16 mouse cellular contexts compared by ENCODE assay signal in genomic region chr13:37830256-37830655, GRCm38 (mm10). TPM values are rescaled to one million over a fixed set of nuclear protein-coding genes. Genes with fewer than 3 reads are reported as not detected.
DNase-seq lines count a peak whose midpoint lies in the region; ATAC-seq and TF ChIP-seq lines count a peak whose summit lies in the region.
"Had no signal": no experiment of that assay in that cellular context is flagged by ENCODE, and none has a peak within 500 bp of the region (broad histone marks: within the 10 kb centered on the region; RNA-seq: fewer than 3 reads in every experiment).

No protein-coding gene starts in this region.

- no peak for TF ChIP-seq POLR2A in CH12.LX (IDR thresholded peaks at IDR 0.05; ENCODE audit: low read depth, low read length)

- no peak overlapping the region for H3K9ac ChIP-seq in kidney, embryonic 16.5 days (replicated peaks; ENCODE audit: low read length)
- peak overlapping the region; percentile 31; the same call in 1 of the 2 replicates for H3K9ac ChIP-seq in CH12.LX (ENCODE audit: insufficient read depth, low read depth)
- H3K9ac ChIP-seq in intestine, embryonic 15.5 days = no peak overlapping the region
- H3K9ac ChIP-seq in forebrain, embryonic 15.5 days (replicated peaks) = no peak overlapping the region
- H3K9ac ChIP-seq: hindbrain, embryonic 12.5 days; neural tube, embryonic 12.5 days had no signal

- no peak for ATAC-seq in kidney, embryonic 16.5 days (ENCODE audit: low FRiP score, low TSS enrichment)
- ATAC-seq in intestine, embryonic 15.5 days = no peak
- no peak for ATAC-seq in forebrain, embryonic 15.5 days (replicated peaks)

- no peaks in the 10 kb centered on the region for H3K9me3 ChIP-seq in kidney, embryonic 16.5 days (ENCODE audit: low read length)
- H3K9me3 ChIP-seq in CH12.LX (replicated peaks; ENCODE audit: low read length) = no peaks in the 10 kb centered on the region
- no peaks in the 10 kb centered on the region for H3K9me3 ChIP-seq in intestine, embryonic 15.5 days
- H3K9me3 ChIP-seq in forebrain, embryonic 15.5 days = no peaks in the 10 kb centered on the region
- H3K9me3 ChIP-seq: G1E; hindbrain, embryonic 12.5 days; megakaryocyte, embryonic 14.5 days; neural tube, embryonic 12.5 days had no signal

- H3K27ac ChIP-seq in kidney, embryonic 16.5 days (ENCODE audit: low read length) = peak overlapping the region; percentile 70; the same call in 1 of the 2 replicates
- no peak overlapping the region for H3K27ac ChIP-seq in CH12.LX (ENCODE audit: insufficient read depth, low read depth)
- H3K27ac ChIP-seq in intestine, embryonic 15.5 days = 0 out of 2 replicates have a peak overlapping the region, but pooled peaks have one; percentile 59
- no peak overlapping the region for H3K27ac ChIP-seq in forebrain, embryonic 15.5 days (replicated peaks)
- H3K27ac ChIP-seq: hindbrain, embryonic 12.5 days; neural tube, embryonic 12.5 days had no signal

- dilution Hi-C loops in CH12.LX (cut with MboI; ENCODE audit: extremely low pct_ligation_motif_present, extremely low pct_unique_long_range_greater_than_20kb, low sequenced_read_pairs) = no loop called here

- H3K27me3 ChIP-seq in kidney, embryonic 16.5 days (ENCODE audit: insufficient read depth, low read length) = no peaks in the 10 kb centered on the region
- no peaks in the 10 kb centered on the region for H3K27me3 ChIP-seq in CH12.LX (replicated peaks)
- no peaks in the 10 kb centered on the region for H3K27me3 ChIP-seq in intestine, embryonic 15.5 days (replicated peaks)
- H3K27me3 ChIP-seq in forebrain, embryonic 15.5 days = peaks cover 46% of the 10 kb centered on the region
- H3K27me3 ChIP-seq: megakaryocyte, embryonic 14.5 days had no signal

- in situ Hi-C loops in CH12.LX (cut with MboI; ENCODE audit: low pct_ligation_motif_present, low pct_unique_long_range_greater_than_20kb, low sequenced_read_pairs) = no loop called here

- peaks cover 60% of the 10 kb centered on the region for H3K4me1 ChIP-seq in kidney, embryonic 16.5 days (ENCODE audit: insufficient read depth, low read length)
- peaks cover 13 to 73% of the 10 kb centered on the region in 2 experiments for H3K4me1 ChIP-seq in CH12.LX (ENCODE audit: control insufficient read depth in 1 of 2, insufficient read depth in 2 of 2)
- peaks cover 35% of the 10 kb centered on the region for H3K4me1 ChIP-seq in intestine, embryonic 15.5 days (replicated peaks)
- peaks cover 27% of the 10 kb centered on the region for H3K4me1 ChIP-seq in forebrain, embryonic 15.5 days

- no peak overlapping the region for H3K4me2 ChIP-seq in kidney, embryonic 16.5 days (replicated peaks; ENCODE audit: low read depth, low read length)
- peak overlapping the region; percentile 17 for H3K4me2 ChIP-seq in CH12.LX (ENCODE audit: insufficient read depth, low read depth, poor library complexity, severe bottlenecking)
- peak overlapping the region; percentile 28; the same call in 1 of the 2 replicates for H3K4me2 ChIP-seq in intestine, embryonic 15.5 days (replicated peaks)
- H3K4me2 ChIP-seq in forebrain, embryonic 15.5 days (replicated peaks) = no peak overlapping the region
- H3K4me2 ChIP-seq: hindbrain, embryonic 12.5 days; neural tube, embryonic 12.5 days had no signal

- TF ChIP-seq EP300 in CH12.LX (IDR thresholded peaks at IDR 0.05; ENCODE audit: low read length) = no peak

- peaks cover 65% of the 10 kb centered on the region for H3K79me2 ChIP-seq in CH12.LX (replicated peaks; ENCODE audit: control insufficient read depth, extremely low read depth, insufficient read depth, poor library complexity, severe bottlenecking)

- H3K36me3 ChIP-seq in kidney, embryonic 16.5 days (ENCODE audit: insufficient read depth, low read length) = no peaks in the 10 kb centered on the region
- no peaks in the 10 kb centered on the region for H3K36me3 ChIP-seq in CH12.LX (replicated peaks in 1 of 2; ENCODE audit: control insufficient read depth in 1 of 2, insufficient read depth in 1 of 2, low read length in 1 of 2)
- no peaks in the 10 kb centered on the region for H3K36me3 ChIP-seq in intestine, embryonic 15.5 days
- no peaks in the 10 kb centered on the region for H3K36me3 ChIP-seq in forebrain, embryonic 15.5 days
- H3K36me3 ChIP-seq: hindbrain, embryonic 12.5 days; neural tube, embryonic 12.5 days had no signal

- 53% methylated on average over 2 of the region's 2 CpGs for WGBS in kidney, embryonic 16.5 days
- 62% methylated on average over 2 of the region's 2 CpGs for WGBS in intestine, embryonic 15.5 days
- WGBS in forebrain, embryonic 15.5 days = 50% methylated on average over 2 of the region's 2 CpGs

- intact Hi-C loops in heart, postnatal 10 days (cut with DNase I) = no loop called here

- TF ChIP-seq RAD21 in CH12.LX (IDR thresholded peaks at IDR 0.05; ENCODE audit: low read depth, low read length) = no peak

- no peak for TF ChIP-seq CTCF in CH12.LX (conservative IDR thresholded peaks at IDR 0.05 in 1 of 2, IDR thresholded peaks at IDR 0.05 in 1 of 2; ENCODE audit: low read depth in 2 of 2, low read length in 2 of 2)

- DNase-seq in heart, adult 11 months = peak; percentile 40
- no peak for DNase-seq in heart, postnatal 10 days
- DNase-seq in kidney, postnatal 10 days = no peak
- no peak for DNase-seq in CH12.LX (ENCODE audit: extremely low read depth)
- DNase-seq: cerebellum, postnatal 14 days; gastrocnemius, postnatal 10 days; layer of hippocampus, postnatal 36 days; left cerebral cortex, postnatal 4 days; right cerebral cortex, postnatal 14 days had no signal

- no peak overlapping the region for H3K4me3 ChIP-seq in kidney, embryonic 16.5 days (ENCODE audit: low read length)
- H3K4me3 ChIP-seq in CH12.LX (replicated peaks in 1 of 3; ENCODE audit: low read depth in 2 of 3, low read length in 2 of 3, poor library complexity in 1 of 3) = no peak overlapping the region
- no peak overlapping the region for H3K4me3 ChIP-seq in intestine, embryonic 15.5 days (replicated peaks)
- no peak overlapping the region for H3K4me3 ChIP-seq in forebrain, embryonic 15.5 days
- H3K4me3 ChIP-seq: hindbrain, embryonic 12.5 days; neural tube, embryonic 12.5 days had no signal

TF ChIP-seq in CH12.LX, 34 proteins besides CTCF, POLR2A, EP300 and RAD21:
- TF ChIP-seq ZNF384 (IDR thresholded peaks at IDR 0.05; ENCODE audit: low read depth, low read length) (no peak), TBP (conservative IDR thresholded peaks at IDR 0.05; ENCODE audit: low read depth, low read length) (no peak), MXI1 (IDR thresholded peaks at IDR 0.05; ENCODE audit: low read depth, low read length) (peak; percentile 19; the same call in 1 of the 2 replicates), NELFE (IDR thresholded peaks at IDR 0.05; ENCODE audit: low read depth, low read length) (no peak)
TF ChIP-seq in CH12.LX: peak in this region for 1.

RNA-seq across cellular contexts. Expression of gene Rreb1, which starts 52.1 kb away (rescaled TPM):
- 10 to 100 TPM; 46.7 to 61.8 TPM for total RNA-seq in heart, postnatal 10 days (2021)
- 13.5 and 18.3 TPM in 2 replicates for polyA plus RNA-seq in kidney, embryonic 16.5 days (2015; fragmentation: Nextera tagmentation; extraction: Ambion mirVana)
- total RNA-seq in CH12.LX (2012; rRNA removed) = 5.3 TPM in 2 replicates
- 1.0 and 1.4 TPM in 2 replicates for total RNA-seq in CH12.LX (2014; rRNA removed)
- polyA plus RNA-seq in CH12.LX (2012; ENCODE audit: insufficient read length, low read depth) = 7.4 and 10.2 TPM in 2 replicates
- polyA plus RNA-seq in intestine, embryonic 15.5 days (2015; fragmentation: Nextera tagmentation; extraction: Ambion mirVana) = 16.1 and 16.5 TPM in 2 replicates
- polyA plus RNA-seq in forebrain, embryonic 15.5 days (2015; fragmentation: Nextera tagmentation; extraction: Ambion mirVana) = 1.6 and 1.8 TPM in 2 replicates

Comparison
In these comparisons a context has a peak if more than half of its experiments do, and no peak if none do; other contexts are left out.
1. H3K27ac ChIP-seq: peak in kidney, embryonic 16.5 days (single experiment) and intestine, embryonic 15.5 days (single experiment); none in CH12.LX (single experiment) and forebrain, embryonic 15.5 days (single experiment).
2. H3K4me2 ChIP-seq: peak in CH12.LX (single experiment) and intestine, embryonic 15.5 days (single experiment); none in kidney, embryonic 16.5 days (single experiment) and forebrain, embryonic 15.5 days (single experiment).